Mouse (Mus musculus): Measurements from ENCODE around the gene Zfpl1. TPM values are rescaled to one million over a fixed set of nuclear protein-coding genes. Genes with fewer than 3 reads are reported as not detected.
A peak's percentile ranks its signal among the peaks of the same experiment; 100 is the strongest.
"Not testable (repeated sequence)": the region's sequence is repeated elsewhere in the genome, so short reads cannot be mapped to it uniquely, and the experiment has no call there.

Gene Zfpl1
- total RNA-seq (2021), result 10 to 100 TPM; 10.2 to 10.3 TPM
- long read RNA-seq, experiment 1, transcript Zfpl1-201 (8 exons, 1,287 nt), result major isoform, 6 of 21 reads
- long read RNA-seq, experiment 1, transcript Zfpl1-208 (8 exons, 922 nt), result minor isoform, 5 of 21 reads
- long read RNA-seq, experiment 1, partial matches to known transcripts, result 9 of 21 reads
- long read RNA-seq, experiment 1, other reads (novel, unspliced or antisense), result 1 of 21 reads
- long read RNA-seq, experiment 2, transcript Zfpl1-208 (8 exons, 922 nt), result major isoform, 10 of 23 reads
- long read RNA-seq, experiment 2, partial matches to known transcripts, result 8 of 23 reads
- long read RNA-seq, experiment 2, other reads (novel, unspliced or antisense), result 1 of 23 reads

DNA sequence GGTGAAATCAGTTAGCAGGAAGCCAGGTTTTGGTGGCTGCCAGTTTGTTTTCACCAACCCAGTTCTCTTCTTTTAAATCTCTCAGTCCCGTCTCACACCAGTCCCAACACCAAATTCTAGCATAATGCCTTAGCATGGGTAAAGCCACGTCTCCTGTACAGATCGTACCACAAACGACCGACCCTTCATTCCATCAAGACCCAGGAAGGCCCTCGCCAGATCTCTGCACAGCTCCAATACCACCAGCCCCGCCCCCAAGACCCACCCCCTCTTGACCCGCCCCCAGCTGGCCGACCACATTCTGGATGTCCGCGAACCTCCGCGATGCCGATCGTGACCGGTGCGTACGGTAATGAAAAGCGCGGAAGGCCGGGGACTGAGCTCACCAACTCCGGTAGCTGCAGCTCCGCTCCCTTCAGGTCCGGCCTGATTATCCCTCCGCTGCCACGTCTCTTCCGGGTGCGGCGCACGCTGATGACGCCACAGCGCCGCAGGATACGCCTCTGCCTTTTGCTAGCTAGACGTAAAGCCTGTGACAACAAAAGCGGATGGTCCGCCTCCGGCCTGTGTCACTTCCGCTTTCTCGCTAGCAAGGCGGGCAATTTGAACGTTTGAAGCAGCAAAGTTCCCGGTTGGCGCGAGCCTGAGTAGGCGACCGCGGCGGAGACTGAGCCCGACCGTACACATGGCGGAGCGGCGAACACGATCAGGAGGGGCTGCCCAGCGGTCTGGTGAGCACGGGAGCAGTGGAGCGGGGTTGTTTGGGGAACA, at the start of gene Zfpl1, which contains the start of gene Cdca5:
Gene Zfpl1, minus strand, starts transcription at position 479 of the 771 bp plus-strand sequence.
Gene Cdca5, plus strand, starts transcription at position 506 of the 771 bp plus-strand sequence.
- intact Hi-C loops (cut with DNase I), result loop anchor here (1.0 to 5.0 kb wide), 2 partner anchors 25 to 33 kb away; partner anchors contain the start of gene Sac3d1
- DNase-seq, result peak; percentile 93 to 95

DNA sequence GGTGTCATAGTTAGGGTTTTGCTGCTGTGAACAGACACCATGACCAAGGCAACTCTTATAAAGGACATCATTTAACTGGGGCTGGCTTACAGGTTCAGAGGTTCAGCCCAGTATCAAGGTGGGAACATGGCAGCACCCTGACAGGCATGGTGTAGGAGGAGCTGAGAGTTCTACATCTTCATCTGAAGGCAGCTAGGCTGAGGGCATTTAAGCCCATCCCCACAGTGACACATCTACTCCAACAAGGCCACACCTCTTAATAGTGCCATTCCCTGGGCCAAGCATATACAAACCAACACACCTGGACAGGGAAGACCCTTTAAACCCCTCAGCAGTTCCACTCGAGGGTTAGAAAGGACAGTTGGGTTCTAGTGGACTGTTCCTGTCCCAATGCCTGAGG, 48.4 kb upstream of the Zfpl1 start:
- intact Hi-C loops (cut with DNase I); DNase-seq: not testable (repeated sequence)

DNA sequence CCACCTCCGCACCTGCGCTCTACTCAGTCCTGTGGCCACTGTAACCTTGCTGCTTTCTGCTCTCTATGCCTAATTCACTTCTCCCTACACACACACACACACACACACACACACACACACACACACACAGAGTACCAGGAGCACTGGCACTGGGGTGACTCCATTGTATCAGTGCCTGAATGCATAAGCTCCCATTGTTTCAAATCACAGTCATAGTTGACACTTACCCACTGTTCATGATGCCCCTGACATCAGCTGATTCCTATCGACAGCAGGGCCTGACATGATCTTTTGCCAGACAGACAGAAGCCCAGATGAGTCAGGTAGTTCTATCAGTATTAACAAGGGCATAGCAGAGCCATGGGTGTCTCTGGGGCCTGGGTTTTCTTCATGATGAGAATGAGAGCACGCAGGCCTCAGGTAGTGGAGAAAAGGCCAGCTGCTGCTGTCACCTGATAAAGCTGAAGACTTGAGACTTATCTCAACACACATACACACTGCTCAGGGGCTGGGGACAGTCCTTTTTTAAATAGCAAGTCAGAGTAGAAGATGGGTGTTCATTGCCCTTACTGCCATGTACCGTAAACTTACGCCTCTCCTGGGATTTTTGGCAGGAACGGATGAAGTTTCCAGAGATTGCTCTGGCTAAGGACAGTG, 47.5 kb upstream of the Zfpl1 start:
- intact Hi-C loops (cut with DNase I), result no loop called here
- DNase-seq, result peak in 1 of 2 experiments; percentile 0

DNA sequence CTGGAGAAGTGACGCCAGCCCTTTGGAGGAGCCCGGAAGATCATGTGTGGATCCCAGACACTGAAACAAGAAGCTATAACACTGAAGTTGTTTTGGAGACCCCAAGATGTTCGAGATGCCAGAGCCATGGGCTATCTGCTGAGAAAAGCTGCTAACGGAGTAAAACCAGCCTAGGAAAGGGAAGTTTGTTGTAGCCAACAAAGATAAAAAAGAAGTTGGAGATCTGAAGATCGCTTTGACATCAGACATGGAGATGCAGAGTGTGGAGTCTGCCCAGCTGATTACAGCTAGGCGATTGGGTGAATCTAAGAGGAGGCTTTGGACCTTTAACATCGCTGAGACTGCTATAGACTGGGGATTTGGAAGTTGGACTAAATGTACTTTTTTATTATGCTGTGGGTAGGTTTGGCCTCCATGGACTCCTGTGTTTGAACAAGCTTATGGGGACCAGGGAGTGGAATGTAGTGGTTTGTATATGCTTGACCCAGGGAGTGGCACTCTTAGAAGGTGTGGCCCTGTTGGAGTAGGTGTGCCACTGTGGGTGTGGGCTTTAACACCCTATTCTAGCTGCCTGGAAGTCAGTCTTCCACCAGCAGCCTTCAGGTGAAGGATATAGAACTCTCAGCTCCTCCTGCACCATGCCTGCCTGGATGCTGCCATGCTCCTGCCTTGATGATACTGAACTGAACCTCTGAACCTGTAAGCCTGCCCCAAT, 45.8 kb upstream of the Zfpl1 start:
- DNase-seq, result not testable (repeated sequence)

DNA sequence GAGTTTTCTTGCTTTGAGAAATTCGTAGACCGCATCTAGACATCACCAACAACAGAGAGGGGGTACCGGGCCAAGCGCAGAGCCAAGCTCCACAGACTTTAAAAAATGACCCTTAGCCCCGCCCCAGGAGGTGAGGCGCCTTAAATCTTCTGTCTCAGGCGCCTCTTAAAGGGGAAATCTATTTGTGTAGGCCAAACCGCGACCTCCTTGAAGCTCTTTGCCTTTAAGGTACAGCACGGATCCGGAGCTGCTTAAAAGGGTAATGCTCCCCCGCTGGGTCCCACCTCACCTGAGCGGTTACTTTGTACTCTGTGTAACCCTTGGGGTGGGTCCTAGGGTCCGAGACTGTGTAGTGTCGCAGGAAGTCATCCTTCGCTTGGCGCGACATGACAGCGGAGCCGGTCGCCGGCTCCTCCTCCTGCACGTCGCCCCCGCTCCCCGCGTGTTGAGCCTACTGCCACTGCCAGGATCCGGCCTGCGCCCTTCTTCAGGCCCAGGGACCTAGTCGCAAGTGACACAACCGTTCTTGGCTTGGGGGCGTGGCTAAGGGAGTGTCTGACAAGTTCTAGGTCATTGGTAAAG, 43.1 kb upstream of the Zfpl1 start, which contains the start of gene Snx15:
Gene Snx15, minus strand, starts transcription at position 545 of the 582 bp plus-strand sequence.
- peak; percentile 93 for DNase-seq
- intact Hi-C loops (cut with DNase I), result no loop called here

More for the DNA sequence above, 45.8 kb upstream of the Zfpl1 start:
- intact Hi-C loops (cut with DNase I), result not testable (repeated sequence)

DNA sequence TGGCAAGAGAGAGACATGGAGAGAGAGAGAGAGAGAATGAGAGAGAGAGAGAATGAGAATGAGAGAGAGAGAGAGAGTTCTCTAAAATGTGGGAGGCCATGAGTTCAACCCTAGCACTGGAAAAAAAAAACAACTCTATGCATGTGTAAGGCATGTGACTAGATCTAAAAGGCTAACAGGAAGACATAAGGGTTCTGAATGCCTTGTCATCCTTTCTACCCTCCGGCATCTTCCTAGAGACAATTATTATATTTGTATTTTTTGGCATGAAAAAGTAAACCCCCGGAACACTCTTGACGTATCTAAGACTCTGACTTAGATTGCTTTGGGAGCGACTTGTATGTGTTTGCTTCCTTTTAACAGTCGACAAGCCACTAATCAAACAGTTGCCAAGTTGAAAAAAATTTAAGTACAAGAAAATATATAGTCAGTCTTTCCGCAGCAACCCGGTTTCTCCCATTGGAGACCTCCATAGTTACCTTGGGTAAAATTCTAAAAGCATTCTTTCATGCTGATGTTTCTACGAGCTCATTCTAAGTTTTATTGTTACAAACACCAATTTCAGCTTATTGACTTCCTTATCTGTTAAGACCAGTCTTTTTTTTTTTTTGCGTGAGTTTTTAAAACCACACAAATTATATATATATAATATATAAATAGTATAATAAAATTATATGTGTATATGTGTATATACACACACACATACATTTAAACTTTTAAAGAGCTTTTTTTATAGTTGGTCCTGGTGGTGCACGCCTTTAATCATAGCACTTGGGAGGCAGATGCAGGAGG, 42.2 kb upstream of the Zfpl1 start:
- DNase-seq, result no peak
- intact Hi-C loops (cut with DNase I), result no loop called here

DNA sequence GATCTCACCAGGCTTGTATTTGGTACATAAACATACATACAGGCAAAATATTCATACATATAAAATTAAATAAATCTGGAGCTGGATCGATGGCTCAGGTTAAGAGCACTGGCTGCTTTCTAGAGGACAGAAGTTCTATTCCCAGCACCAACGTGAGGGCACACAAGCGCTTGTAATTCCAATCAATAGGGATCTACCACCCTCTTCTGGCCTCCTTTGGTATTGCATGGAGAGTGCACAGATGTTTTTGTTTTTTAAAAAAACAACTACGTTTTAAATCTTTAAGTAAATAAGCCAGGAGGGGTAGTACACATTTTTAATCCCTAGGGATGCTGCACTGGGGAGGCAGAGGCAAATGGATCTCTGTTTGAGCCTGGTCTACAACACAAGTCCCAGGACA, 41.5 kb upstream of the Zfpl1 start:
- no peak for DNase-seq

DNA sequence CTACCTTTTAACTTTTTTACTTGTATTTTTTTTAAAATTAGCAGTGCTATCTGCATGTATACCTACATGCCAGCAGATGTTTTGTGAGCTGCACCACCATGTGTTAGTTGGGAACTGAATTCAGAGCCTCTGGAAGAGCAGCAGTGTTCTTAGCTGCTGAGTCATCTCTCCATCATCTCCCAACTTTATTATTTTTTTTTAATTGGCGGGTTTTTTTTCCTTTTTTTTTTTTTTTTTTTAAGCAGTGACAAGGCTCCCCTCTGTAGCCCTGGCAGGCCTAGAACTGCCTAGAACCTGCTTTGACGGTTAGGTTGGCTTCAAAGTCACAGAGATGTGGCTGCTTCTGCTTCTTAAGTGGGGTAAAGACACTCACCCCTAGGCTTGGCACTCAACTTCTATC, 40.1 kb upstream of the Zfpl1 start:
- intact Hi-C loops (cut with DNase I), result loop anchor here (5.0 kb wide), 1 partner anchor 158 kb away; no protein-coding TSS in a partner anchor
- no peak for DNase-seq

More for the DNA sequence above, 41.5 kb upstream of the Zfpl1 start:
- intact Hi-C loops (cut with DNase I), result no loop called here

DNA sequence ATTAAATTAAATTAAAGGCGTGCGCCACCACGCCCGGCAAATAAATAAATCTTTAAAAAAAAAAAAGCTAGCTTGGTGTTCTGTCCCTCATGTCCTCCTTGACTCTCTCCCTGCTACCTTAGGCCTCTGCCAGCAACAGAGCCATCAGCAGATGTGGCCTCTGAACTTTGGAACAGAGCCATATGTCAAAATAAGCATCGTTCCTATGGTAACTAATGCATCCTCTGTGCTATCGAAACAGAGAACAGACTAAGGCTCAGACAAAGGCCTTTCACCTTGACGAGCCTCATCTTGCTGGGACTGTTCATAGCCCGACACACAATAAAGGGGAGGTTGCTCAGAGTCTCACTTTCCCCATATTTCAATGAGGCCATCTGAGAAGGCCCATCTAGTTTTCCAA, 38.6 kb upstream of the Zfpl1 start:
- intact Hi-C loops (cut with DNase I), result loop anchor here (5.0 kb wide), 1 partner anchor 156 kb away; no protein-coding TSS in a partner anchor
- no peak for DNase-seq

DNA sequence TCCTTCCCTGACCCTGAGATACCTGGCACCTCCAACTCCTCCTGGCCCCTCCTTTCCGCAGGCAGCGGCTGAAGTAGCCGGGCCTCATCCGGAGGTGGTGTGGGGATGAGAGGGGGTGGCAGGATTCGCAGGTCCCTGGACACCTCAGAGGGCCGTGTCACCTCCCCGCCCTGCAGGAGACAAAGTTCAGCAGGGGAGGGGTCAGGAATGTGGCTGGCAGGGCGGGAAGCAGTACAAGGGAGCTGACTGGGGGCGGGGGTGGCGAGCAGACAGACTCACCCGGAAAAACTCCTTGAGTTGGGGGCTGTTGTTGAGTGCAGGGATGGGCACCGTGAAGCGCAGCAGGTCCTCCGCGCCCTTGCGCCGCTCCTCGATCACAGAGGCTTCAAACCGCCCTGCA, 37.0 kb upstream of the Zfpl1 start:
- intact Hi-C loops (cut with DNase I), result loop anchor here (5.0 kb wide), 1 partner anchor 154 kb away; no protein-coding TSS in a partner anchor

DNA sequence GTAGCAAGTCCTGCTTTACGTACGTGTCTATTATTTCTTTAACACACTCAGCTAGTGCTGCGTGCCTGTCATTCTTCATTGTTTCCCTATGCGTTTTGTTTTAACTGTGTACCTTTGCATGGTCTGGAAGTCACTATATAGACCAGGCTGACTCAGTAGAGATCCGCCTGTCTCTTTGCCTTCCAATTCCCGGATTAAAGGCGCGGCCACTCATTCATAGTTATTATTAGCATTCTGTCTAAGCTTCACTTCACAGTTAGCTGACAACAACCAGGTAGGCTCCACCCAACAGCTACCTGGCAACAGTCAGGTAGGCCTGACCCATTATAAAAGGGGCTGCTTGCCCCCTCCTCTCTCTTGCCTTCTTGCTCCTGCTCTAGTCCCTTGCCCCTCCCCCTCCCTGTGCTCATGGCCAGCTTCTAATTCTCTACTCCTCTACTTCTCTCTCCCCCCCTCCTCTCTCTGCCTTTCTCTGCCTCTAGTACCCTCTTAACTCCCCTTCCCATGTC, 34.0 kb upstream of the Zfpl1 start:
- intact Hi-C loops (cut with DNase I), result loop anchor here (5.0 kb wide), 1 partner anchor 36 kb away; the partner anchor contains the start of genes Cdca5, Gm28374, Tmem262 and Zfpl1
- no peak for DNase-seq

More for the DNA sequence above, 37.0 kb upstream of the Zfpl1 start:
- no peak for DNase-seq

DNA sequence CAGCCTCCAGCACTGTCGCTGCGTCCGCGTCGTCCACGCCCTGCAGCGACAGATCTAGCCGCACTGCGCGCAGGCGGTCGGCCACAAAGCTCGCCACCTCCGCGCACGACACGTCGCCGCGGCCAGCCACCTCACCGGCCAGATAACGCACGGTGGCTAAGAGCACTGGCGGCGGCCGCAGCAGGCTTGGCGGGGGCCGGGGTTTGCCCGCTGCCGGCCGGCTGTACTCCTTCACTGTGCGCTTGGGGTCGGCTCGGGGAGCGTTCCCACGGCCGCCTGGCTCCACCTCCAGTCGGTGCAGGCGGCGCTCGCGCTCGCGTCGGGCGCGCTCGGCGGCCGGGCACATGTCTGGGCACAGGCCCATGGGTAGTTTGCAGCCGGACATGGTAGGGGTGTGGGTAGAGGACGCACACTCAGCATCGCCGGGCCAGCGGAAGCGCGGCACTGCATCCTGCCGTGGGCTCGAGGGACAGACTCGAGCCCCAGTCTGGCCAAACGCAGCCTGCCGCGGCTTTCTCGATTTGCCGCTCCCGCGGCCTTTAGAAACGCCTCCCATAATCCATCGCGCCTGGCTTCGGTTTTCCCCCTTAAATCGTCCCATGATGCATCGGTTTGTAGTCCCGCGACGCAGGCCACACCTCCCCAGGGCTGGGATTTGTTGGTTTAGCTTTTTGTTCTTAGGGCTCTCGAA, 33.4 kb upstream of the Zfpl1 start, which contains the start of gene Sac3d1:
Gene Sac3d1, minus strand, starts transcription at position 665 of the 691 bp plus-strand sequence.
- peak; percentile 81 to 84 for DNase-seq
- intact Hi-C loops (cut with DNase I), result loop anchor here (5.0 kb wide), 1 partner anchor 36 kb away; the partner anchor contains the start of genes Cdca5, Gm28374, Tmem262 and Zfpl1

DNA sequence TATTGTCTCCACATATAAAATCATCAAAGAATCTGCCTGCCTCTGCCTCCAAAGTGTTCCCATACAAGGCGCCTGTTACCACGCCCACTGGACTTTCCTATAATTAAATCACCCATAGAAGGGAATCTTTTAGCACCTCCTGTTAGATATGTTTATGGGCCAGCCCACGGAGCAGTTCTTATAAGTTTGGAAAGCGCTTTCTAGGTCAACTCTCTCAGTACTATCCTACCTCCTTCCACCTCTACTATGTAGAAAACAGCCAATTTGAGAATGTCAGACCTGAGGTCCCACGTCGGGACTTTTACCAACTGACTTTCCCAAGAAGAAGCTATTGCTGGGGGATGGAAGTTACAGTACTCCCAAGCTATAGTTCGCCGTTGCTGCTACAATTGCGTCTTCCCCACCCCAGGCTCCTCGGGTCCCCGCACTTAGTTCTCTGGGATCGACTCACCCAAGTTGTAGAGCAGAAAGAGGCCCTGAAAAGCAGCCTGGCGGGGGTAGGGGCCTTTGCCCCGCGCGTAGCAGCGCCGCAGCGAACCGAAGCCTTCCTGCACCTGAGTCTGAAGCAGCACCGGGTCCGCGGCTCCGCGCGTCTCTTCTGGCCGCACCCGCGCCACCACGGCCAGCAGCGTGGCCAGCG, 32.7 kb upstream of the Zfpl1 start:
- intact Hi-C loops (cut with DNase I), result loop anchor here (5.0 kb wide), 1 partner anchor 35 kb away; the partner anchor contains the start of genes Cdca5, Gm28374, Tmem262 and Zfpl1
- no peak for DNase-seq

DNA sequence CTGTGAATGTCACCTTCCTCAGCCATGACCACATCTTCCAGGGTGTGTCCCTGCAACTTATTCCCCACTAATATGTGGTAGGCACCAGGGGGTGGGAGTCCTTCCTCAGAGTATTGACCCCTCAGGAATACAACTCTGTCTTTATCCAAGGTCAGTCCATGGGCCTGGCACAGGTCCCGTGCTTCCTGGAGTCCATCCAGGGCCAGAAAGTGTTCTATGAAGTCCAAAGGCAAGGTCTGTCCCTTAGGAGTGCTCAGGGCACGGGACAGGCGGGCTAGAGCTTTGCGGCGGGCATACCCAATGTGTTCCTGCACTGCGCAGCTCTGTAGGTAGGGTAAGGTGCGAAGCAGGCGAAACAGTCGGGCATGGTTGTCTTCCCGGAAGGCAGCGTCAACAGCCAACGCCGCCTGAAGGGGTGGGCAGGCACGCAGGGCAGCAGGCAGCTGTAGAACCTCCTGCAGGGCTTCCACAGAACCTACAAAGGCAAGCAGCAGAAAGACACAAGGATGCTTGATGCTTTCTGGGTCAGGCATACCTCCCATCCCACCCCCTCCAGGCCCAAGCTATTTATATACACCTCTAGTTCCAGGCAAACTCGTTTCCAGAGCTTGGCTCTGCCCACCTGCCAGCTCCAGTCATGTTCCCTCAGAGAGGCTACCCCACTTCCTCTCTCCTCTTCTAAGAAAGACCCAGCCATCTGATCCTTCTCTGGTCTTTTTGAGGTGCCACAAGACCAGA, 31.5 kb upstream of the Zfpl1 start:
- intact Hi-C loops (cut with DNase I), result loop anchor here (5.0 kb wide), 1 partner anchor 34 kb away; the partner anchor contains the start of genes Cdca5, Gm28374, Tmem262 and Zfpl1
- DNase-seq, result no peak

DNA sequence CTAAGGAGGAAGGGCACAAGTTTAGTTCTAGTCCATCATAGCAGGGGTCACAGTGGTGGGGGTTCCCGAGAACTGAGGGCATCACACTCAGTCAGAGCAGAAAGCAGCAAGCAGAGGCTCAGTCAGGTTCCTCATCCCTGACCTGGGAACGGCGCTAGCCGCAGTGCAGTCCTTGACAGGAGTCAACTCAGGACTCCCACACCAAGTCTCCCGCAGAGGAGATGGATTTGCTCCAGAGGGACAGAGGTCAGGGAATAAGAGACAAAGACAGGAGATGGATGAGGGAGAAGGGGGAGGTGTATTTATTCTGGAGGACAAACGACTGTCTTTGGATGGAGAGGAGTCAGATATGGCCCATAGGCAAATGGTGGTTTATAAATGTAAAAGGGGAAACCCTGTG, 28.4 kb upstream of the Zfpl1 start:
- intact Hi-C loops (cut with DNase I), result no loop called here
- no peak for DNase-seq

DNA sequence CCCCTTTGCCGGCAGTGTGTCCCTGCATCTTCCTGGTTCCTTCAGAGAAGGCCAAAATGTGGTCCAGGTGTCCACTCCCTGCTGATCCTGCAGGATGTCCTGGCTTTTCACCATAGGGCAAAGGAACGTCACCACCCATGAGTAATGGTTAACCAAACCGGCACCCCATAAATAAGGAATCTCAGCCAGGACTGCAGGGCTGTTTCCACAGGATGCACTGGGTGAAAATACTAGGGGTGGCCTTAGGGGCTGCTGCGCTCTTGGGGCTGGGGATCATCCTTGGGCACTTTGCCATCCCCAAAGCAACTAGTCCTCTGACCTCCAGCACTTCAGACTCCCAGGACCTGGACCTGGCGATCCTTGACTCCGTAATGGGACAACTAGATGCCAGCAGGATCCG, 20.8 kb upstream of the Zfpl1 start, which contains the start of gene Naaladl1:
Gene Naaladl1, plus strand, starts transcription at position 197 of the 400 bp plus-strand sequence.
- intact Hi-C loops (cut with DNase I), result no loop called here
- no peak for DNase-seq
